Mouse (Mus musculus) mature B cell (primary cell): ENCODE data around the gene Slc10a1.
"Not testable (repeated sequence)": the region's sequence is repeated elsewhere in the genome, so short reads cannot be mapped to it uniquely, and the experiment has no call there.

Experiments
- in situ Hi-C: fragments of 300-500 bp; cut with MboI; formaldehyde crosslinking; loops from 2 replicates; pipeline ENCODE4 v1.14.3; 2019

Gene Slc10a1

DNA sequence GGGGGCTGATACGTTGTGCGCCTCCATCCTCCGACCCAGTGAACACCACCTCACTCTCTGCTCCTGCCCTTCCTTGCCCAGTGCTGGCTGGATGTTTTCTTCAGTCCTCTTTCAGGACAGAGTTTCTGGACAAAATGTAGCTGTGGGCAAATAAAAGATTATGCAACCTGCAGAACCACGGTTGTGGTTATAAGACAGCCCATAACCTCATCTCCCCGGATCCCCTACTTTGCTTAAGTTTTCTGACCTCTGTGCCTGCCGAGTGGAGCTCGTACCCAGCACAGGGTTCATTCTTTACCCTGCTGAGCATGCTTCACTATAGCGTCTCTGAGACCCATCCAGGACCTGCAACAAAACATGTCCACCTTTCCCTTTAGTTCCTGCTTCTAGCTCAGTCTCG lies 587 bp downstream of the Slc10a1 start:
- in situ Hi-C loops = no loop called here

DNA sequence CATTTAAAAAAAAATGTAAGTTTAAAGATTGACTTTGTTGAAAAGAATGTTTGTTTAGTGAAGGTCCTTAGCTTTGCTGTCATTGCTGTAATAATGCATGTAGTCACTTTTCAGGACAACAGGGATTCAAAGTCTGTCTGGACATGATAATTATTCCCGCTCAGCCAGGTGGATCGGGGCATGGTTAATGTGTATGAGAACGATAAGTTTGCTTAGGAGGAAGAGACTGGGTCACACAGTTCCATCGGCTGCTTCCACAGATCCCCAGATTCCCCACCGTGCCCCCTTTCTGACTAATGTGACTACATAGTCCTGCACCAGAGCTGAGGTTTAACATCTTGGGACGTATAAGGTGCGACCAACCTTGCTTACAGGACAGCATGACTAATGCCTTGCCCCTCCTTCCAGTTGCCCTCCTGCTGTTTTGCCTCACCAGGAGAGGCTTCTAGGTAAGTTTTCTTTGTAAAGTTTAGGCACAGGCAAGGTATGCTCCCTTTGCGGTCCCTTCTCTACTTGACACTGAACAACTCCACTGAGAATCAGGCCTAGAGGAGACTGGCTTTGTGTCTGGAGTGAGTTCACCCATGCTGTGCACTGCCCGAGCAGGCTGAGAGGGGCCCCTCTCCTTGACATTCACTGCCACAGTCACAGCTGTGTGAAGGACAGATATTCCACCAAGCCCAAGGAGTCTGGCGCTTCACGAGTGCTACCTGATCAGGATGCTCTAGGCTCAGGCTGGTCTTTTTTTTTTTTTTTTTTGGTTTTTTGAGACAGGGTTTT lies 2.3 kb downstream of the Slc10a1 start:
- in situ Hi-C loops = no loop called here

DNA sequence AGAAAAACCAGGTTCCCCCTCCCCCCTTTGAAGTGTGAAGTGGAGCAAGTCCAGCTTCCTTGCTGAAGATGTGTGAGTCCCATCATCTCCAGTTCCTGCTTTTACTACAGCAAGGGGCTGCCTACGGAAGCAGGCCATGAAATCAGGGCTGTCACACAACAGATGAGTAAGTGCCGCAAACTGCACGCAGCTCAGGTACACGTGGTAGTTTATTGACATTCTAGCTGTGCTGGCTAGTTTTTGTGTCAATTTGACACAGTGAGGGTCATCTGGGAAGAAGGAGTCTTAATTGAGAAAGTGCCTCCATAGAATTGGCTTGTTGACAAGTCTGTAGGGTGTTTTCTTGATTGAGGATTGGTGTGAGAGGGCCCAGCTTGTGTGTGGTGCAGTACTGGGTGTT lies 5.9 kb downstream of the Slc10a1 start:
- in situ Hi-C loops = no loop called here

DNA sequence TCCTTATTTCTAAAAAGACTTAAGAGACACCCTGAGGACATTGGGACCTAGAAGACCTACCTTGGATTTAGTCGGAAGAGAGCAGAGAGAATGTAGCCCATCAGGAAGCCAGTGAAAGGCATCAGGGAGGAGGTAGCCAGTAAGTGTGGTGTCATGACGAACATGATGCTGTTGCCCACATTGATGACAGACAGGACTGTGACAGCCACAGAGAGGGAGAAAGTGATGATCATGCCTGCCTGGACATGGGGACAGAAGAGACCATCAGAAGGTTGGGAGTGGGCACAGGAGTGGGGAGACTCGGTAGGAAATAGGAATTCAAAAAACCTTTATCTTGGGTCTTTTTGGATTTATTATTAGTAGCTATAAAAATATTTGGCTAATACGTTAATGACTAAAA lies 10.5 kb downstream of the Slc10a1 start:
- in situ Hi-C loops = no loop called here

DNA sequence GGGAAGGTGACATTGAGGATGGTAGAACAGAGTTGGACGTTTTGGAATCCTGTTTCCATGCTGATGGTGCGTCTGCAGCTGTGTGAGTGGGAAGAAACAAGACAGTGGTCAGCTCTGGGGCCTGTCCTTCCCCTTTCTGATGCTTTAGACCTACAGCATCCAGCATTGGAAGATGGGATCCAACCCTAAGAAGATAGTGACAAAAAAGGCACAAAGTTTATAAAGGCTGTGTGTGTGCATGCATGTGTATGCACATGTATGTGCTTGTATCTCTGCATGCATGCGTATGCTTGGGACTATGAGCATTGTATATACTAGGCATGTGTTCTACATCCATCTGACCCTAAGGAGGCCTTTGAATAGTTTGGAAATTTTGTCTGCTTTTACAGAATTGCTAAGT lies 12.5 kb downstream of the Slc10a1 start:
- in situ Hi-C loops = no loop called here

DNA sequence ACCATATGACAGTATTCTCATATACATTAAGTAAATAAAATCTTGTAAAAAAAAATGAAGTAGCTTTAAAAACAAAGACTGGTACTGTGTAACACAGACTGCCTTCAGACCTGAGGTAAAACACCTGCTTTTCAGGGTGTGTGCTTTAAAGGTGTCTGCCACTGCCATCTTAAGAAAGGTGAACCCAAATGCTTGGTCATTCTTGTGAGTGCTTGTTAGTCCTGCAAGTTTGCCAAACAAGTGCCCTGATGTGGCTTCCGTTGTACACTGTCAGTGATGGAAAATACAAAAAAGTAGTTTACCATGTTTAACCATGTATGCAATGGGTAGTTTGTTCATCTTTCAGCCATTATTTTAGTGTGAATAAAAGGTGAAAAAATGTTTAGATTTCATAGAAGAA lies 16.0 kb downstream of the Slc10a1 start:
- in situ Hi-C loops = no loop called here

DNA sequence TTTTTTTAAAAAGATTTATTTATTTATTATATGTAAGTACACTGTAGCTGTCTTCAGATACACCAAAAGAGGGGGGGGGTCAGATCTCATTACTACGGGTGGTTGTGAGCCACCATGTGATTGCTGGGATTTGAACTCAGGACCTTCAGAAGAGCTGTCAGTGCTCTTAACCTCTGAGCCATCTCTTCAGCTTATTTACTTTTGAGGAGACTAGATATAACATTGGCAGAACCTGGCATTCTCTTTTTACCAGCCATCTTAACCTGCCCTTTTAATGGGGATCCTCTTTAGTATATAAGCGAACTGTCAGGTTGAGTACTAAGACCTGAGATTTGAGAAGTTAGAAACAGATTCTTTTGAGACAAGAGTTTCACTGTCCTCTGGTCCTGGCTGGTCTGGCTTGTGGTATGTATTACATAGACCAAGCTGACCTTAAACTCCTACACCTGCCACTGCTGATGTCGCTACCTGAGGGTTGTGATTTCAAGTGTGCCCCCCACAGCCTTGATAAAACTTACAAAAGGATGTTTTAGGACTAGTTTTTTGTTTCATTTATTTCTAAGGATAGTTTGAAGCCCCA lies 16.8 kb downstream of the Slc10a1 start:
- in situ Hi-C loops = no loop called here

DNA sequence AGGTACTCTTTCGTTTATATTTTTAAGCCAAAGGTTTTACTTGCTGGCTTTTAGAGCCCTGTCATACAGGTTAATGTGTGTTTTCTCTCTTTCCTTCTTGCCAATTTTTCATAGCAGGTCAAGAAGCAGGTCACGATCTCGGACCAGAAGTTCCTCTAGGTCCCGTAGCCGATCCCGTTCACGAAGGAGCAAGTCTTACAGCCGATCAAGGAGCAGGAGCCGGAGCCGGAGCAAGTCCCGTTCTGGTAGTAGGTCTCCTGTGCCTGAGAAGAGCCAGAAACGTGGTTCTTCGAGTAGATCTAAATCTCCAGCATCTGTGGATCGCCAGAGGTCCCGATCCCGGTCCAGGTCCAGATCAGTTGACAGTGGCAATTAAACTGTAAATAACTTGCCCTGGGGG lies 18.9 kb downstream of the Slc10a1 start:
- in situ Hi-C loops = not testable (repeated sequence)

DNA sequence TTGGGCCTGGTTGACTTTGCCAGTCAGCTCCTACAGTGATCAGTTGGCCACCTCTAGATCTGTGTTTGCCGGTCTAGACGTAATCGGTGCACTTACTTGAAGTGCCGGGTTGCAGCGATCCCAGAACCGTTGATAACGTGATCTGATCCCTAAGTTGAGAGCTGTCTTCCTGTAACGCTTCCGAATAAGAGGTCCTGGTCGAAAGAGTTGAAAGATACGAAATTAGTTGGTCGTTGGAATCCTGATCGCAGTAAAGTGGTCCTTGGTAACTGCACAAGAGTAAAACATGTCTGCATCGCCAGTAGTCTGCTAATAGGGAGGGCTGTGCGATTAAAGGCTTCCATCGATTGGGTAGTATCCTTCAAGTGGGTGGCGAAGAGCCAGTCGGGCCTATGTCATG lies 20.3 kb downstream of the Slc10a1 start:
- in situ Hi-C loops = no loop called here

DNA sequence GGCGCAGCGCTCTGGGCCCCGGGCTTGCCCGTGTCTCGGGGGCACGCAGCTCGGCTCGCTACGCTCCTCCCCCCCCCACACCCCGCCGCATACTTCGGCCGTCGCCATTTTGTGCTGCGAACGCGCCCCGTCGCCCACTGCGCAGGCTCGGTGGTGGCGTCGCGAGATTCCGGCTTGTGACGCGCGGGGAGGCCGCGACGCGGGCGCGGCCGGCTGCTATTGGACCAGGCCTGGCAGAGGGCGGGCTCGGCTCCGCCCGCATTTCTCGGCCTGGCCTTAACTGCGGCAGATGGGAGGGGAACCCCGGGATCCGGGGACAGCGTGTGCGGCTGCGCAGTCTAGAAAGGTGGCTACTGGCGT lies 22.5 kb downstream of the Slc10a1 start:
- in situ Hi-C loops = no loop called here

DNA sequence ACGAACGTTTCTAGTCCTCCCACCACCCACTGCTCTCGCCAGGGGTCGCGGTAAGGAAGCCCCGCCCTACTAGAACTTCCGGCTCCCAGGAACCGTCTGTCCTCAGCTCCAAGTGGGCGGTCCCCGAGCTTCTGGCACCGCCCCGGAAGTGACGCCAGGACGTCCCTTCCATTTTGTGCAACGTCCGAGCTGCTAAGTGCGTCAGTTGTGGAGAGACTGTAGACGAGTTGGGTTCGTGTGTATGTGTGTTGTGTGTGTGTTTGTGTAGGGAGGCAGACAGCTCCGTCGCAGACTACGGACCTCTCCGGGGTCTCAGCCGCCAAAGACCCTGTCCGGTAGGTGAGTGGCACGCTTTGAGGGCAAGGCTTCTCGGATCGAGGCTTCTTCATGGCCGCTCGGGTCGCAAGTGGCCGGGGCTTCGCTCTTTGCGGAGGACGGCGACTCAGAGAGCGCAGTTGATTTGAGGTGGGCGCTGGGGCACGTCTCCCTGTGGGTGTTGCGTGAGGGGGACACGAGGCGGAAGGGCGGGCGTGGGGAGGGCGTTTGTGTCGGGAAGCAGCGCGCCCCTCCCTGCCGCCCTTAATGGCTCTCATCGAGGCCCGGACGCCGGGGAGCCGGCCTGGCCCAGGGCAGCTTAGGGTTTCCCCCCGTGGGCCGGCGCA lies 23.0 kb downstream of the Slc10a1 start, which contains the start of gene Srsf5:
Gene Srsf5 (plus strand): TSS at position 171 of the 662 bp plus-strand sequence.
- in situ Hi-C loops = no loop called here

DNA sequence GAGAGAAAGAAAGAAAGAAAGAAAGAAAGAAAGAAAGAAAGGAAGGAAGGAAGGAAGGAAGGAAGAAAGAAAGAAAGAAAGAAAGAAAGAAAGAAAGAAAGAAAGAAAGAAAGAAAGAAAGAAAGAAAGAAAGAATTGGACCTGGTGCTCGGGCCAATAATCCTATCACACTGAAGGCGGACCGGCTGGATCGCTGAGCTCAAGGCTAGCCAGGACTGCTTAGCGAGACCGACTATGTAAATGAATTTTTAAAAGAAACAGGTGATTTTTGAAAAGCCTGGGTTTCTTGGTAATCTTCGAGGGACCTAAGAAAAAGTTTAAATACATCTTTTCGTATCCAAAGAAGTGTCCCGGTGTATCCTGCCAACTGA lies 23.6 kb downstream of the Slc10a1 start:
- in situ Hi-C loops = not testable (repeated sequence)

DNA sequence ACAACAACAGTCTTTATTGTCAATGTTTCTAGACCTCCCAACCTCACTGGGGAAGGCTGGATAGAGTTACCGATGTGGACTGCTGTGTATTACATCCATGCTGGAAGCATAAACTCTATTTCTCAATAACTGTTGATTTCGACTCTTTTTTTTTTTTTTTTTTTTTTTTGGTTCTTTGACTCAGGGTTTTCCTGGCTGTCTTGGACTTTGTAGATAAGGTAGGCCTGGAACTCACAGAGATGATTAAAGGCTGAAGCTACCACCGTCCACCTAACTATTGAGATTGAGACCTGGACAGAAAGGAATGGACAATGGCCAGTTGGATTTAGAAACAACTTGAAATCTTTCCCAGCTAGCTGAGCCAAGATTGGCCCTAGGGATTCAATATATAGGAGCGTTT lies 24.3 kb downstream of the Slc10a1 start:
- in situ Hi-C loops = no loop called here

DNA sequence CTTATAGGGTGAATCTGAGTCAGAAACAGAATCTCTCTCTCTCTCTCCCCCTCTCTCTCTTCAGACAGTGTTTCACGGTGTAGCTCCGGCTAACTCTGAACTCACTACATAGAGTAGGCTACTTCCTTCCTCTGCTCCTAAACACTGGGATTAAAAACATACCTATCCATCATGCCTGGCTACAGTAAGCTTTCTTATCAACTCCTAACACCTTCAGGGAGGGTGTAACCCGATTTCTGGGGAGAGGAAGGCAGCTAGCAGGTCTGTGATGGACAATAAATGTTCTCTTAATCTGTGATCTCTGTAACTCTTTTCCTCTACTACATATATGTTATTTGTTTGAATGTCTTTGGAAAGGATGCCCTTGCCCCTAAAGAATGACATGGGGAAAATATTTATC lies 25.1 kb downstream of the Slc10a1 start:
- in situ Hi-C loops = no loop called here

DNA sequence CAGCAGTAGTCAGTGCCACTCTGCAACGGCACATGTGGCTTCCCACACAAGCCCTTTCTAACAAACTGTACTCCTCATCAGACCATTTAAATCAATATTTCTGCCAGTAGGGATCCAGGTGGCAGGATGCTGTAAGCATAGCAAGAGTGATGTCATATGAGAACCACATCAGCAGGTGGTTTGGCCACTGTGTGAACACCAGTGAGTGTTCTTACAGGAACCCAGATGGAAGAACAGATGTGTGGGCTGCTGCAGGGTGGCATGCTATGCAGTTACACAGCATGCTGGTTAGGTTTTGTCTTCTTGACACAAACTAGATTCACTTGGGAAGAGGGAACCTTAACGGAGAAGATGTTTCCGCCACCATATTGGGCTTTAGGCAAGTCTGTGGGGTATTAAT lies 26.6 kb downstream of the Slc10a1 start:
- in situ Hi-C loops = no loop called here

DNA sequence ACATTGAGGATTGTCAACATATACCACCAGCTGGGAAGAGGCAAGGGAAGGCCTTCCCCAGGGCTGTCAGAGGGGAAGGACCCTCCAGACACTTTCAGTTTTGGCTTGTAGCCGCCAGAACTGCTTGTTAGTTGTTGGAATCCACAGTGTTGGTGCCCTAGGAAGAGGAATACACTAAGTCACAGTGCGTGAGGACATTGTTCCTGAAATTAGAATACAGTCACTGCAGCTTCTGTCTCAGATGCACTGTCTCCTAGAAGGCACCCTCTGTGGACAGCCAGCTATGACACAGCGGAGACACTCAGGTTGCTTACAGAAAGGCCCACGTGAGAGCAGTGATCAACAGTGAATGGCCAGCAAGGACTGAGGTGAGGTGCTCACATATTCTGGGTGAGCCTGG lies 29.3 kb downstream of the Slc10a1 start:
- in situ Hi-C loops = no loop called here

DNA sequence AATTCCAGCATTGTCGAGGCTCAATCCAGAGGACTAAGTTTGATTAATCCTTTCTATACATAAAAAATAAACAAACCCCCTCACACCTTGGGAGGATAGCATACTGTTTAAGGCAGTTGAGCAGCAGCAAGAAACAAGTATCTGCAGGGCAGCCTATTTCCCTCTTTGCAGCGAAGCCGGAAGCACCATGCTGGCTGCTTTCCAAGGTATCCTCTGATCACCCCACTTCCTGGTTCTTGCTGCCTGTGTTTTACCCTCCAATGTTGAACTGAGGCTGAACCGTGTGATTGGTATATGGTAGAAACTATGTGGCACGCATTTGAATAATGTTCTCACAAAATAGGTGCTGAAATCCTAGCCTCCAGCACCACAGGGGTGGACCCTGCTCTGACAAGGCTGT lies 29.9 kb downstream of the Slc10a1 start:
- in situ Hi-C loops = no loop called here

DNA sequence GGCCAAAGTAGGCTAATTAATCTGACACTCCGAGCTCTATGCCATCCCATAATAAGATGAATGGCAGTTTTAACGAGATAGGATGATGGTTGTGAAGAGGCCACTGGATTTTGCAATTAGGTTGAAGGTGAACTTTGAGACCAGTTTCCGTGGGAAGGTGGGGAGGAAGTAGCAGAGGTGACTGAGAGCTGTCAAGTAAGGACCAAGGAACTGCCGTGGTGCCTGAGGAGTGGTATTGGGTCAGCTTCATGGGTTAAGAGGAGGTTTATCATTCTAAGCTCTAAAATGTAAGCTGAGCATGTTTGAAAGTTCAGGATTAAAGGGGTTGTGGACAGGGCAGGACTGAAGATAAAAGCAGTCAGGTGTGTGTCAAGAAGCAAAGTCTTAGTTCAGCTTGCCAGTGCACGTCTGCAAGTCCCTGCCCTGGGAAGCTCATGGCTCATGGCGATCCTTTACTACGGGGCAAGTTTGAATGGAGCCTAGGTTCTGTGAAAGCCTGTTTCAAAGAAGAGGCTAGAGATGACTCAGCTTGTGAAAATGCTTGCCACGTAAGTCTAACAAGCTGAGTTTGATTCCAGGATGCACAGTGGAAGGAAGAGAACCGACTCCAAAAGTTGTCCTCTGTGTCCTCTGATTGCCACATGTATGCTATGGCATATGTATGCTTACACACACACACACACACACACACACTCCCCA lies 31.0 kb downstream of the Slc10a1 start:
- in situ Hi-C loops = no loop called here

DNA sequence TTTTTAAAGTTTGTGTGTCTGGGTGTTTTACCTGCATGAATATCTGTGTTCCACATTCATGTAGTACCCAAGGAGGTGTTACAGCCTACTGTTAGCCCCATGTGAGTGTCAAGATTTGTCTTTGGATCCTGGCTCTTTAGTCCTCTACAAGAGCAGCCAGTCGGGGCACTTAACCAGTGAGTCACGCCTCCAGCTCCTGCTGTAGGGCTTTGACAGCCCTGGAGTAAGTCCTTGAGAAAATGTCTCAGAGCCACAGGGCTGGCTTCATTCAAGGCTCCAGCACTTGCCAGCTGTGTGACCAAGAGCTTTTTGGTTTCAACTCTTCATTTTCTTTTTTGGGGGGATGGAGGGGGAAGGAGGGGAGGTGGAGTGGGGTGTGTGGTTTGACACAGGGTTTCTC lies 31.8 kb downstream of the Slc10a1 start:
- in situ Hi-C loops = no loop called here

DNA sequence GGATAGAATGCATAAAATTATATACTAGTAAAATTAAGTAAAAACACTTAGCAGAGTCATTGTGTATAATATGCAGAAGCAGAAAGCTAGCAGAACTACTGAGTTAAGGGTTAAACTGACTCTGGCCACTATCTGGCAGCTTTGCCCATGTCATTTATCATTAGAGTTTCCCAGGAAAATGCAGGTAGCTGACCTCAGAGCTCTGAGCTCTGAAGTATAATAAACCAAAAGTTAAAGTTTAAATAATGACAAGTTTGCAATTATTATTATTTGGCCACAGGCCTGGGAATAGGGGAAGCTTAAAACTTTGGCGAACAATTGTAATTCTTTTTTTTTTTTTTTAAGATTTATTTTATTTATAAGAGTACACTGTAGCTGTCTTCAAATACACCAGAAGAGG lies 35.6 kb downstream of the Slc10a1 start:
- in situ Hi-C loops = no loop called here

DNA sequence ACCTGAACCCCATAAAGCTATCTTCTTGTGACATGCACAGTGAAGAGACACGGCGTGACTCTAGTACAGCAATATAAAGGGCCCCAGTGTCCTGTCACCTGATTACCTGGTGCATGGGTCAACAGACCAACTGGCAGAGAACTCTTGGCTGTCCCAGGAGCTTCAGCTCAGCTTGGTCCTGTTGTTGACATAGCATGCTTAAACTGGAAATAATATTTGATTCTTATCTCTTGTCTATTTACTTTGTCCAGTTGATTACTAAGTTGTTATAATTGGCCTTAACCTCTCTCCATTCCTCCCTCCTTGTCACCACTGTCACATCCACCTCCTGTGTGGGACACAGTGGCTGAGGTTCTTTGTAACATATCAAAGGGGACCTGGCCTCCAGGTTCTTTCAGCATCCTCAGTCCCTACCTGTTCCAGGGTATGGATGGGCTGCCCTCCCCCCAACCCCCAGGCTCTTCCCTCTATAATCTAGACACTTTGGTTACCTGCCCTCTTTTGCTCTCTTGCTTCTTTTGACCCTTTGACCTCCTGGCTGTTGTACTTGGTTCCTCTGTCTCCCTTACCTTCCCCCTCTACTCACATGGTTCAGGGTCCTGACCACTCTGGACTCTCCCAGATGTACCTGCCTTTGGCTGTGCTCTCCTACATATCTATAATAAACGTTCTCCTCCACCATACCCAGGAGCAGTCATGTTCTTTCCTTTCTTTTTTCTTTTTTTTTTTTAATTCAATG lies 36.9 kb downstream of the Slc10a1 start:
- in situ Hi-C loops = no loop called here

DNA sequence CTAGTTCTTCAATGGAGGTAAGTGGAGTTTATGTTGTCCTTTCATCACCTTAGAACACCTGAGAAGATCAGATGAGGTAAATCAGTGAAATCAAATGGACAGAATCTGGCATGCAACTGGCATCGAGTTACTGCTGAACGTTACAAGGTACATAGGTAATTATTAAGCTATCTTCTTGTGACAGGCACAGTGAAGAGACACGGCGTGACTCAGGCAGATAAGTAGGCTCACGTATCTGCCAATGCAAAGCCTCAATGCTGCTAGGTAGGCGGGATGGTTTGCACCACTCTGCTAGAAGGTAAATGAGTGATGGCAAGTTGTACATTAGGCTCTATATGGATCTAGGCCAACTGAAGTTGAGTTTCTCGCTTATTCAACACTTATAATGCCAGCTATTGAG lies 38.4 kb downstream of the Slc10a1 start:
- in situ Hi-C loops = no loop called here
